Mouse (Mus musculus) testis, postnatal 10 days (tissue): ENCODE measurements around the gene Pon3.

Experiments
- DNase-seq: peaks from one replicate; pipeline ENCODE4 v3.0.0; 2021; ENCODE audit warnings: low spot score

Pon3 gene

GRCm38 (mm10) chr6:5179189-5179588 is 76.9 kb downstream of the Pon3 start:
- no peak for DNase-seq

DNA sequence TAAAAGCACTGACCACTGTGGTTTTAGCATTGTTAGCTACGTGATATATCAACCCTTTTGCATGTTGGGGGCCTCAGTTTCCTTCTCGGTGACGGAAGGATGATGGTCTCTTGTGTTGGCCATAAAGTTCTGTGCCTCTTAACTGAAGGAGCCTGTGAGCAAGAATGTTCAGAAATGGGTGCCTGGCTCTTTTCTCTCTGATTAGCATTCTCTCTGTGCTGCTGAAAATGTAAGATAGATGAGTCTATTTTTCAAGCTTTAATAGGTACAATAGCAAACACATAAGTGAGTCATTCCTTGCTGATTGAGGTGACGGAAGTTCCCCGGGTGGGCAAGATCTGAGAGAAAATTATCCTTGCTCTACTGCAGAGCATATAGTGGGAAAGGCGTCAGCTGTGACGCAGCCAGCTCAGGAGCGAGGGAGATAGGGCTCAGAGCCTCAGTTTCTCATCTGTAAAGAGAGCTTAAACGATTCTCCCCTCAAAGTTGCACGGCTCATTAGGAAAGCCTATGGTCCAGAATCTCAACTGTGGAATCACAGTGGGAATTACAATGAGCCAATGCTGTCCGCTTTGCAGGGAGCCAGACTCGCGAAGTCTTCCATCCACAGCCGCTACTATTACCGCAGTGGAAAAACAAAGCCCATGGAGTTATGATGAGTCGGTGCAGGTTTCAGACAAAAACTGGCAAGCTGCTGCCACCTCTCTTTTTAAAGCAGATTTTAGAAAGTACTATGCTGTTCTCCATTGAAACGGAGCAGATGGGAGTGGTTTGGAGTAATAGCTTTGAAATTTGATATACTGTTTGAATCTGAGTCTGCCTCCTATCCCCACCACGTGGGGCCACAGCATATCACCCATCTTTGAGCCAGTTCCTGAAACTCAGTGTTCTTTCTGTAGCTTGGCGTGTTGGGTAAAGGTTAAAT is 77.9 kb downstream of the Pon3 start:
- no peak for DNase-seq

DNA sequence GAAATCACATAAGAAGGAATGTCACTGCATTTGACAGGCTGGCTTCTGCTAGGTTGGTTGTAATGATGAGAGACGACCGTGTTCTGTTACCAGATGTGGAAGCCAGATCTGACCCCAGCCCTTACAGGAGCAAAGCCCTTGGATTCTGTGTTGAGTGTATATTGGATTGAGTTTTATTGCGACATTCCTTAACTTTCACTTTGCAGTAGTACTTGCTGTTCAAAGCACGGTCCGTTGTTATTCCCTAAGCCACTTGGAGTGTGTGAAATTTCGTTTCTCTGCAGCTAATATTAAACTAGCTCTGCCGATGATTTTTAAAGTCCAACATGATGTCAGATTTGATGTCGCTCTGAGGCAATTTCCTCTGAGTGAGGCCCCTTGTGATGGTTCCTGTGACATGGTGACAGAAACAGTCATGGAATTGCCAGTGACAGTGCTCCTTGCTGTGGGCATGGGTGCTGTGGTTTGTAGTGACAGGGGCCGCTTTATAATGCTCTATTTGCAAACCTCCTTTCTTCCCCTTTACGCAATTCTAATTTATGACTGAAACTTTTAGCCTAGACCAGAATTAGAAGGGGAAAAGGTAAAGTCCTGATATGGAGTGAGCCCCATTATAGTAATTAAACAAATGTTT is 81.8 kb downstream of the Pon3 start:
- DNase-seq, result no peak

GRCm38 (mm10) chr6:5172571-5172970 is 83.5 kb downstream of the Pon3 start:
- no peak for DNase-seq

GRCm38 (mm10) chr6:5171418-5171817 is 84.7 kb downstream of the Pon3 start:
- no peak for DNase-seq
